Mouse (Mus musculus) ovary, adult 2 months (tissue): Measurements from ENCODE around the gene Hist1h4c. TPM values are rescaled to one million over a fixed set of nuclear protein-coding genes. Genes with fewer than 3 reads are reported as not detected.

Experiments used
- polyA plus RNA-seq: library from polyadenylated mRNA; depleted of rRNA; stranded (reverse); fragments of >200 nt; gene quantifications from 2 replicates; pipeline ENCODE4 v1.2.3, GENCODE M21; 2012; rRNA removed

Gene Hist1h4c
- polyA plus RNA-seq: 9.0 and 13.0 TPM in 2 replicates

DNA sequence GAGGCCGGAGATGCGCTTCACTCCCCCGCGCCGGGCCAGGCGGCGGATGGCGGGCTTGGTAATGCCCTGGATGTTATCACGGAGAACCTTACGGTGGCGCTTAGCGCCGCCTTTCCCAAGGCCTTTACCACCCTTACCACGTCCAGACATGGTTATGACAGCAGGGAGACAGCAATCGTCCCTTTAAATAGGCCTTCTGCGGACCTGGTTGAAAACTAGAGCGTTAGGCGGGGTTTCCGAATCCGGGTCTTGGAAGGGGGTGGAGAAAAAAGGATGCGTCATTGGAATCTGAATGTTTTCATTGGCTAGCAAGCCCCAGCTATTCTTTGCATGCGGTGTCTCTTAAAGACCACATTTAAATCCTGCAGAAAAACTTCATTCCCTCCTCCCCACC, at the start of gene Hist1h4c:
Hist1h4c (minus strand) TSS at position 155 of the 394 bp plus-strand sequence.

DNA sequence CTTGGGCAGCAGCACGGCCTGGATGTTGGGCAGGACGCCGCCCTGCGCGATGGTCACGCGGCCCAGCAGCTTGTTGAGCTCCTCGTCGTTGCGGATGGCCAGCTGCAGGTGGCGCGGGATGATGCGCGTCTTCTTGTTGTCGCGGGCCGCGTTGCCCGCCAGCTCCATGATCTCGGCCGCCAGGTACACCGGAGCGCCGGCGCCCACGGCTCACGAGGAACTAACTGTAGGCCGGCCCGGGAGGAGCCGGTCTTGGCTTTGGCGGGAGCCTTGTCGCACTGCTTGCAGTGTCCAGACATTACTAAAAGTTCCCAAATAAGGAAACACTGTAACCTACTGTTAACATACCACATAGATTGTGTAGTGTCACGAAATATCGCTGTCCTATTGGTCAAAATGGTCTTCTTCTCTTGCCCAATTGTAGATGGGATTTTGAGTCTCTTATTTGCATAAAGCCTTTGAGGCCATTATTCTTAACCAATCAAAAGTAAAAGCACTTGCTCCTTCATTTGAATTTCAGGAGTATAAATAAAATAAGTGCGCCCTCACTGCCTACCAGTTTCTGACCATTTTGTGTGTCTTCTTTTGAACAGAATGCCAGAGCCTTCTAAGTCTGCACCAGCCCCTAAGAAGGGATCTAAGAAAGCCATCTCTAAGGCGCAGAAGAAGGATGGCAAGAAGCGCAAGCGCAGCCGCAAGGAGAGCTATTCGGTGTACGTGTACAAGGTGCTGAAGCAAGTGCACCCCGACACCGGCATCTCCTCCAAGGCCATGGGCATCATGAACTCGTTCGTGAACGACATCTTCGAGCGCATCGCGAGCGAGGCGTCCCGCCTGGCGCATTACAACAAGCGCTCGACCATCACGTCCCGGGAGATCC, 48.2 kb upstream of the Hist1h4c start, which contains the start of gene Hist1h2bb:
Hist1h2bb (plus strand) TSS at position 534 of the 880 bp plus-strand sequence.

DNA sequence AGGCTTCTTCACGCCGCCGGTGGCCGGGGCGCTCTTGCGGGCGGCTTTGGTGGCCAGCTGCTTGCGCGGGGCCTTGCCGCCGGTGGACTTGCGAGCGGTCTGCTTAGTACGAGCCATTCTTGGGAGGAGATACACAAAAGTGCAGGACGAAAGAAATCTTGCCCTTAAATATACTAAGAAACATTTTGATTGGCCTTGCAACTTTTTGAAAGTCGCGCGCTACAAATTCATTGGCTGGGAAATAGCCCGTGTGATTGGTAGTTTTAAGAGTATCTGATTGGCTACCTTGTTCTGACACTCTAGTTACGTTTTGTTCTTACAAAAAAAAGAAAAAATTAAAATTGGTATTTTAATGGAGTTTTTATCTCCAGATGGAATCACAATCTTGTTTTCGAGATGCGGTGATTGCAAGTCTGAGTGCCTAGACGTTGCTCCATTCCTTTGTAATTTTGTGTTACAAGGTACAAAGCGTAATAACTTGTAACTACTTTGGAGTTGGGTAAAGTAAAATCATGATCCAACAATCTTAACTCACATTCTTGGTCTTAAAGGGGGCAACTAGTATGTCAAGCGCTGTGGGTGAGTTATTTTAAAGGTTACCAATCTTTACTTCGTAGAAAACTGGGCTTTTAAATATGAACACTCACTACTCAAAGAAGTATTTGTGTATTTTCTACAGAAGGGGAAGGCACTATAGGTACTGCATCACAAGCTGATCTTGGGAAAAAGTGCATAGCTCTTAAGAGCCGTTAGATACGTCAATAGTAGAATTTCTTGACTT, 47.3 kb upstream of the Hist1h4c start, which contains the start of gene Hist1h3c:
Hist1h3c (minus strand) TSS at position 222 of the 781 bp plus-strand sequence.

DNA sequence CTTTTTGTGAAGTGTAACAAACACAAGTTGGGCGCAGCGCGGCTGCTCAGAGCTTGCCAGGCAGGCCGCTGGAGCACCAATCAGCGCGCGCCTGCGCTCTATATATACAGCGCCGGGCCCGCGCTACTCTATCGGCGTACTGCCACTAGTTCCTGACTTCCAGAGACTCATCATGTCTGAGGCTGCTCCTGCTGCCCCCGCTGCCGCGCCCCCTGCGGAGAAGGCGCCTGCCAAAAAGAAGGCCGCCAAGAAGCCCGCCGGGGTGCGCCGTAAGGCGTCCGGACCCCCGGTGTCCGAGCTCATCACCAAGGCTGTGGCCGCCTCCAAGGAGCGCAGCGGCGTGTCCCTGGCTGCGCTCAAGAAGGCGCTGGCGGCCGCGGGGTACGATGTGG, 40.4 kb upstream of the Hist1h4c start, which contains the start of gene Hist1h1c:
Hist1h1c (plus strand) TSS at position 132 of the 392 bp plus-strand sequence.

DNA sequence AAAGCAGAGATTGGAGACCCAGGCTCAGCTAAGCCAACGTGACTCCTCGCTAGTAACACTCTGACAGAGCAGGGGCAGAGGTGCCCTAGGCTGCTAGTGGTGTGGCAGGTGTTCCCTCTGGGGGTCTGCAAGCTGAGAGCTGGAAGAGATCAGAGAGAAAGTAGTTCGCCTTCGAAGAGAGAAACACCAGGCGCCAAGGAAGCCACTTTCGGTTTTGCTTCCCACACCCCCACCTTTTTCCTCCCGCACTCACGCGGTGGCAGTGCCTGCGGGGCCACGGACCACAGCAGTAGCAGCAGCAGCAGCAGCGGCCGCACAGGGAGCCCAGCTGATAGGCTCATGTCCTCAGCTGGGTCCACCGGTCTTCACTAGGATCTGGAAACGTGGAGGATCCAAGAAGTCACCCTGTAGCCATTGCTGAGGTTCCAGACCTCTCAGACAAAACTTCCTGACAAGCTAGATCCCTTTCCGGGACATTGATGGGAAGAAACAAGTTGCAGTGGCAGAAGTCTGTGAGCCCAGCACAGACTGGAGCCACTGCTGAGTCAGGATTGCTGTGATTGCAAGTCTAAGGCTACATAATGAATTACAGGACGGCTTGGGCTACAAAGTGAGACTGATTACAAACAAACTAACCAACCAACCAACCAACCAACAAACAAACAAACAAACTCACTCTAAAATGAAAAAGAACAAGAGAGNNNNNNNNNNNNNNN, 12.3 kb upstream of the Hist1h4c start, which contains the start of gene Hfe:
Hfe (minus strand) TSS at position 481 of the 716 bp plus-strand sequence.

DNA sequence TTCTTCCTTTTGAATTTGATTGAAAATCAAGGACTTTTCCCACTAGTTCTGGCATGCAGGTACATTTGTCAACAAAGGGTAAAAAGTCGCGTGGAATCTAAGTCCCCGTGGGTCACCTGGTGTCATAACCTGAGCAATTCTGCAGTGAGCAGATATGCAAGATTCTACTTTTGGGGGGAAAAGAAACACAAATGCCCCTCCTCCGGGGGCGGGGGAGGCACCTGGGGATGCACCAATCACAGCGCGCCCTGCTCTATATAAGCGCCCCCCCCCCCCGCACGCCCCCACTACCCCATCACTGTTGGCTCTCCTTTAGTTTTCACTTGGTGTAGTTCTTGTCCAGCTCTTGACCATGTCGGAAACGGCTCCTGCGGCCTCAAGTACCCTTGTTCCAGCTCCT, 2.7 kb downstream of the Hist1h4c start, which contains the start of gene Hist1h1t:
Hist1h1t (plus strand) TSS at position 301 of the 400 bp plus-strand sequence.

DNA sequence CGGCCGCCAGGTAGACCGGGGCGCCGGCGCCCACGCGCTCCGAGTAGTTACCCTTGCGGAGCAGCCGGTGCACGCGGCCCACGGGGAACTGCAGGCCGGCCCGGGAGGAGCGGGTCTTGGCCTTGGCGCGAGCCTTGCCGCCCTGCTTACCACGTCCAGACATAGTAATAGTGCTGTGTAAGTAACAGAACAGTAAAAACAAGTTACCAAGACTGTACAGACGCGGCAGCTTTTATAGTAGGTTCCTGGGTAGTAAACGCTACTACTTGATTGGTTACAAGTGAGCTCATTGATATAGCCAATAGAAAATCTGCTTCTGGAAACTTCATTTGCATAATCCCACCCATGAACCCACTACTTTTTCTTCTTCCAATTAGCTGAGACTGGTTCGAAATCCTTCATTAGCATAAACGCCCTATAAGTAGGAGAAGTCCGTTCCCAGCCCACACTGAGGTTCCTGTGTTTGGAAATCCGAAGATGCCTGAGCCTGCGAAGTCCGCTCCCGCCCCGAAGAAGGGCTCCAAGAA, 14.4 kb downstream of the Hist1h4c start, which contains the start of the genes Hist1h2ac and Hist1h2bc:
Hist1h2ac (minus strand) TSS at position 194 of the 527 bp plus-strand sequence.
Hist1h2bc (plus strand) TSS at position 445 of the 527 bp plus-strand sequence.

Other genes with a start within 250 kb of the Hist1h4c start
- 0.05 TPM in 1 of 2 replicates, not detected in the other for gene Btn1a1, start 232.6 kb downstream of the Hist1h4c start, polyA plus RNA-seq
- not detected in 2 replicates for gene Btn2a2, start 209.6 kb downstream of the Hist1h4c start, polyA plus RNA-seq
- gene Hist1h4h, start 167.4 kb downstream of the Hist1h4c start, polyA plus RNA-seq: 61.1 and 64.4 TPM in 2 replicates
- gene Hist1h2af, start 164.5 kb downstream of the Hist1h4c start, polyA plus RNA-seq: 294 and 1,013 TPM in 2 replicates
- 48.3 and 64.0 TPM in 2 replicates for gene Hist1h3g, start 163.0 kb downstream of the Hist1h4c start, polyA plus RNA-seq
- gene Hist1h2bh, start 155.1 kb downstream of the Hist1h4c start, polyA plus RNA-seq: 5.4 and 6.9 TPM in 2 replicates
- gene Hist1h3f, start 154.4 kb downstream of the Hist1h4c start, polyA plus RNA-seq: 11.5 and 15.6 TPM in 2 replicates
- 11.2 and 13.2 TPM in 2 replicates for gene Hist1h4f, start 146.8 kb downstream of the Hist1h4c start, polyA plus RNA-seq
- gene Hist1h1d, start 145.2 kb downstream of the Hist1h4c start, polyA plus RNA-seq: 0.21 and 0.27 TPM in 2 replicates
- gene Hist1h3e, start 136.1 kb downstream of the Hist1h4c start, polyA plus RNA-seq: 47.5 and 78.7 TPM in 2 replicates
- gene Hist1h2ae, start 127.2 kb downstream of the Hist1h4c start, polyA plus RNA-seq: 24.2 and 35.8 TPM in 2 replicates
- 52.2 and 87.2 TPM in 2 replicates for gene Hist1h2bg, start 127.1 kb downstream of the Hist1h4c start, polyA plus RNA-seq
- 15.9 and 25.7 TPM in 2 replicates for gene Hist1h2bf, start 124.3 kb downstream of the Hist1h4c start, polyA plus RNA-seq
- gene Hist1h2ad, start 124.1 kb downstream of the Hist1h4c start, polyA plus RNA-seq: 17.3 and 24.2 TPM in 2 replicates
- gene Hist1h3d, start 122.7 kb downstream of the Hist1h4c start, polyA plus RNA-seq: 18.4 and 28.3 TPM in 2 replicates
- gene Hist1h4d, start 116.9 kb downstream of the Hist1h4c start, polyA plus RNA-seq: 10.1 and 14.2 TPM in 2 replicates
- 2.6 and 3.4 TPM in 2 replicates for gene Hist1h2be, start 77.3 kb downstream of the Hist1h4c start, polyA plus RNA-seq
- 2.3 and 2.7 TPM in 2 replicates for gene Hist1h1e, start 75.9 kb downstream of the Hist1h4c start, polyA plus RNA-seq
- 2.6 and 3.1 TPM in 2 replicates for gene Hist1h2ac, start 14.5 kb downstream of the Hist1h4c start, polyA plus RNA-seq
- gene Hist1h2bc, start 14.3 kb downstream of the Hist1h4c start, polyA plus RNA-seq: 251 and 289 TPM in 2 replicates
- not detected in 2 replicates for gene Hist1h1t, start 2.6 kb downstream of the Hist1h4c start, polyA plus RNA-seq
- 11.5 and 18.9 TPM in 2 replicates for gene Hfe, start 12.4 kb upstream of the Hist1h4c start, polyA plus RNA-seq
- 35.1 and 42.3 TPM in 2 replicates for gene Hist1h1c, start 40.4 kb upstream of the Hist1h4c start, polyA plus RNA-seq
- gene Hist1h3c, start 47.1 kb upstream of the Hist1h4c start, polyA plus RNA-seq: 43.8 and 64.9 TPM in 2 replicates
- gene Hist1h2bb, start 48.3 kb upstream of the Hist1h4c start, polyA plus RNA-seq: 18.2 and 27.3 TPM in 2 replicates
- 36.8 and 63.0 TPM in 2 replicates for gene Hist1h2ab, start 52.7 kb upstream of the Hist1h4c start, polyA plus RNA-seq
- gene Hist1h3b, start 53.8 kb upstream of the Hist1h4c start, polyA plus RNA-seq: 36.8 and 58.4 TPM in 2 replicates
- 6.5 and 10.1 TPM in 2 replicates for gene Hist1h4b, start 58.6 kb upstream of the Hist1h4c start, polyA plus RNA-seq
- gene Hist1h4a, start 62.8 kb upstream of the Hist1h4c start, polyA plus RNA-seq: 17.5 and 20.9 TPM in 2 replicates
- gene Hist1h3a, start 63.9 kb upstream of the Hist1h4c start, polyA plus RNA-seq: 37.1 and 48.7 TPM in 2 replicates
- gene Hist1h1a, start 65.2 kb upstream of the Hist1h4c start, polyA plus RNA-seq: 0.79 and 1.0 TPM in 2 replicates
- 0.09 TPM in 1 of 2 replicates, not detected in the other for gene Trim38, start 71.5 kb upstream of the Hist1h4c start, polyA plus RNA-seq
- gene Slc17a2, start 108.5 kb upstream of the Hist1h4c start, polyA plus RNA-seq: 0.09 TPM in 1 of 2 replicates, not detected in the other
- not detected in 2 replicates for gene Slc17a3, start 141.0 kb upstream of the Hist1h4c start, polyA plus RNA-seq
- gene Slc17a1, start 169.3 kb upstream of the Hist1h4c start, polyA plus RNA-seq: not detected in 2 replicates
- gene Slc17a4, start 216.6 kb upstream of the Hist1h4c start, polyA plus RNA-seq: 0.09 TPM in 1 of 2 replicates, not detected in the other
- not detected in 2 replicates for gene Hist1h2ba, start 235.7 kb upstream of the Hist1h4c start, polyA plus RNA-seq
- gene Hist1h2aa, start 236.0 kb upstream of the Hist1h4c start, polyA plus RNA-seq: 2.5 and 4.9 TPM in 2 replicates